Mouse (Mus musculus): ENCODE measurements around the gene Tns3. TPM values are rescaled to one million over a fixed set of nuclear protein-coding genes. Genes with fewer than 3 reads are reported as not detected.

Gene Tns3
- polyA plus RNA-seq, 1 experiment from 2014 or later, result 49.6 TPM

GRCm38 (mm10) chr11:8587941-8588340, 76.4 kb downstream of the Tns3 start:
- WGBS, result 92% methylated on average over 3 of the region's 3 CpGs
- Histone ChIP-seq H3K36me3 (peaks cover 65% of the 10 kb centered on the region), H3K4me1 (replicated peaks) (peaks cover 56% of the 10 kb centered on the region), H3K9me3 (no peaks in the 10 kb centered on the region), H3K27ac (no peak overlapping the region), H3K9ac (replicated peaks) (no peak overlapping the region), H3K4me3 (replicated peaks) (no peak overlapping the region), H3K4me2 (no peak overlapping the region), H3K27me3 (no peaks in the 10 kb centered on the region)
- ATAC-seq (ENCODE audit: insufficient number of reproducible peaks, insufficient read depth, low FRiP score, low TSS enrichment, low read depth), result no peak

GRCm38 (mm10) chr11:8586996-8587644, 77.2 kb downstream of the Tns3 start:
- no peak overlapping the region for H3K27ac ChIP-seq
- peaks cover 63% of the 10 kb centered on the region for H3K4me1 ChIP-seq (replicated peaks)
- no peak overlapping the region for H3K9ac ChIP-seq (replicated peaks)
- no peaks in the 10 kb centered on the region for H3K27me3 ChIP-seq
- no peak for ATAC-seq (ENCODE audit: insufficient number of reproducible peaks, insufficient read depth, low FRiP score, low TSS enrichment, low read depth)
- no peak overlapping the region for H3K4me2 ChIP-seq
- no peaks in the 10 kb centered on the region for H3K9me3 ChIP-seq
- 73% methylated on average over 10 of the region's 10 CpGs for WGBS
- peaks cover 64% of the 10 kb centered on the region for H3K36me3 ChIP-seq
- H3K4me3 ChIP-seq (replicated peaks), result no peak overlapping the region

- 79% methylated on average over 2 of the region's 2 CpGs for WGBS
- H3K4me3 ChIP-seq (replicated peaks), result no peak overlapping the region
- no peaks in the 10 kb centered on the region for H3K27me3 ChIP-seq
- H3K4me2 ChIP-seq, result no peak overlapping the region
- H3K9me3 ChIP-seq, result no peaks in the 10 kb centered on the region
- H3K9ac ChIP-seq (replicated peaks), result no peak overlapping the region
- ATAC-seq (ENCODE audit: insufficient number of reproducible peaks, insufficient read depth, low FRiP score, low TSS enrichment, low read depth), result no peak
- H3K4me1 ChIP-seq (replicated peaks), result peaks cover 63% of the 10 kb centered on the region
- H3K27ac ChIP-seq, result peak overlapping the region; percentile 62; the same call in 1 of the 2 replicates
- H3K36me3 ChIP-seq, result peaks cover 65% of the 10 kb centered on the region
Measured at GRCm38 (mm10) chr11:8586374-8586773, 78.0 kb downstream of the Tns3 start.

GRCm38 (mm10) chr11:8585686-8586085, 78.6 kb downstream of the Tns3 start:
- peaks cover 63% of the 10 kb centered on the region for H3K4me1 ChIP-seq (replicated peaks)
- no peak for ATAC-seq (ENCODE audit: insufficient number of reproducible peaks, insufficient read depth, low FRiP score, low TSS enrichment, low read depth)
- no peak overlapping the region for H3K4me2 ChIP-seq
- H3K9me3 ChIP-seq, result no peaks in the 10 kb centered on the region
- 84% methylated on average over 3 of the region's 3 CpGs for WGBS
- H3K9ac ChIP-seq (replicated peaks), result no peak overlapping the region
- no peak overlapping the region for H3K4me3 ChIP-seq (replicated peaks)
- no peaks in the 10 kb centered on the region for H3K27me3 ChIP-seq
- H3K27ac ChIP-seq, result peak overlapping the region; percentile 70; the same call in 1 of the 2 replicates
- H3K36me3 ChIP-seq, result peaks cover 62% of the 10 kb centered on the region

- no peak for ATAC-seq (ENCODE audit: insufficient number of reproducible peaks, insufficient read depth, low FRiP score, low TSS enrichment, low read depth)
Measured at GRCm38 (mm10) chr11:8584925-8585324, 79.4 kb downstream of the Tns3 start.

GRCm38 (mm10) chr11:8584307-8584706, 80.0 kb downstream of the Tns3 start:
- Histone ChIP-seq H3K4me2 (no peak overlapping the region), H3K9me3 (no peaks in the 10 kb centered on the region), H3K4me1 (replicated peaks) (peaks cover 63% of the 10 kb centered on the region), H3K36me3 (peaks cover 61% of the 10 kb centered on the region), H3K9ac (replicated peaks) (no peak overlapping the region), H3K27me3 (no peaks in the 10 kb centered on the region), H3K27ac (peak overlapping the region; percentile 70; the same call in 1 of the 2 replicates), H3K4me3 (replicated peaks) (no peak overlapping the region)
- 0 out of 2 replicates have a peak, but pooled peaks have one; percentile 9 for ATAC-seq (ENCODE audit: insufficient number of reproducible peaks, insufficient read depth, low FRiP score, low TSS enrichment, low read depth)
- 47% methylated on average over 2 of the region's 2 CpGs for WGBS

More at GRCm38 (mm10) chr11:8584925-8585324, 79.4 kb downstream of the Tns3 start:
- Histone ChIP-seq H3K4me2 (no peak overlapping the region), H3K4me1 (replicated peaks) (peaks cover 64% of the 10 kb centered on the region), H3K27me3 (no peaks in the 10 kb centered on the region), H3K27ac (peak overlapping the region; percentile 70), H3K9ac (replicated peaks) (no peak overlapping the region), H3K36me3 (peaks cover 62% of the 10 kb centered on the region), H3K4me3 (replicated peaks) (no peak overlapping the region), H3K9me3 (no peaks in the 10 kb centered on the region)
- WGBS, result 30% methylated on average over 1 of the region's 1 CpGs

- H3K4me1 ChIP-seq (replicated peaks), result peaks cover 61% of the 10 kb centered on the region
- no peak for ATAC-seq (ENCODE audit: insufficient number of reproducible peaks, insufficient read depth, low FRiP score, low TSS enrichment, low read depth)
- H3K9me3 ChIP-seq, result no peaks in the 10 kb centered on the region
- peaks cover 59% of the 10 kb centered on the region for H3K36me3 ChIP-seq
- no peak overlapping the region for H3K27ac ChIP-seq
- no peak overlapping the region for H3K9ac ChIP-seq (replicated peaks)
- 89% methylated on average over 3 of the region's 3 CpGs for WGBS
- H3K27me3 ChIP-seq, result no peaks in the 10 kb centered on the region
- H3K4me2 ChIP-seq, result no peak overlapping the region
- no peak overlapping the region for H3K4me3 ChIP-seq (replicated peaks)
Measured at GRCm38 (mm10) chr11:8583137-8583536, 81.2 kb downstream of the Tns3 start.

GRCm38 (mm10) chr11:8582101-8582920, 82.0 kb downstream of the Tns3 start:
- Histone ChIP-seq H3K27me3 (no peaks in the 10 kb centered on the region), H3K4me1 (replicated peaks) (peaks cover 54% of the 10 kb centered on the region), H3K36me3 (peaks cover 61% of the 10 kb centered on the region), H3K4me3 (replicated peaks) (no peak overlapping the region), H3K27ac (no peak overlapping the region), H3K9ac (replicated peaks) (no peak overlapping the region), H3K9me3 (no peaks in the 10 kb centered on the region), H3K4me2 (no peak overlapping the region)
- 85% methylated on average over 10 of the region's 10 CpGs for WGBS
- ATAC-seq (ENCODE audit: insufficient number of reproducible peaks, insufficient read depth, low FRiP score, low TSS enrichment, low read depth), result no peak

GRCm38 (mm10) chr11:8579789-8580188, 84.5 kb downstream of the Tns3 start:
- WGBS, result 82% methylated on average over 5 of the region's 5 CpGs
- ATAC-seq (ENCODE audit: insufficient number of reproducible peaks, insufficient read depth, low FRiP score, low TSS enrichment, low read depth), result no peak
- H3K27me3 ChIP-seq, result no peaks in the 10 kb centered on the region
- peaks cover 32% of the 10 kb centered on the region for H3K4me1 ChIP-seq (replicated peaks)
- H3K9ac ChIP-seq (replicated peaks), result no peak overlapping the region
- no peak overlapping the region for H3K4me2 ChIP-seq
- no peak overlapping the region for H3K27ac ChIP-seq
- no peaks in the 10 kb centered on the region for H3K9me3 ChIP-seq
- H3K36me3 ChIP-seq, result peaks cover 80% of the 10 kb centered on the region
- H3K4me3 ChIP-seq (replicated peaks), result no peak overlapping the region

- WGBS, result 85% methylated on average over 10 of the region's 10 CpGs
- no peaks in the 10 kb centered on the region for H3K9me3 ChIP-seq
- no peak overlapping the region for H3K4me2 ChIP-seq
- peaks cover 8% of the 10 kb centered on the region for H3K4me1 ChIP-seq (replicated peaks)
- no peaks in the 10 kb centered on the region for H3K27me3 ChIP-seq
- ATAC-seq (ENCODE audit: insufficient number of reproducible peaks, insufficient read depth, low FRiP score, low TSS enrichment, low read depth), result no peak
- no peak overlapping the region for H3K9ac ChIP-seq (replicated peaks)
- H3K36me3 ChIP-seq, result peaks cover 65% of the 10 kb centered on the region
- H3K4me3 ChIP-seq (replicated peaks), result no peak overlapping the region
- no peak overlapping the region for H3K27ac ChIP-seq
Measured at GRCm38 (mm10) chr11:8575217-8576180, 88.8 kb downstream of the Tns3 start.

GRCm38 (mm10) chr11:8574562-8574961, 89.8 kb downstream of the Tns3 start:
- no peaks in the 10 kb centered on the region for H3K27me3 ChIP-seq
- no peak overlapping the region for H3K27ac ChIP-seq
- no peaks in the 10 kb centered on the region for H3K9me3 ChIP-seq
- peaks cover 56% of the 10 kb centered on the region for H3K36me3 ChIP-seq
- 90% methylated on average over 6 of the region's 6 CpGs for WGBS
- H3K4me1 ChIP-seq (replicated peaks), result peaks cover 6% of the 10 kb centered on the region
- H3K9ac ChIP-seq (replicated peaks), result no peak overlapping the region
- no peak overlapping the region for H3K4me3 ChIP-seq (replicated peaks)
- no peak for ATAC-seq (ENCODE audit: insufficient number of reproducible peaks, insufficient read depth, low FRiP score, low TSS enrichment, low read depth)
- no peak overlapping the region for H3K4me2 ChIP-seq

Data from limb, embryonic 12.5 days (tissue).